Mouse (Mus musculus): ENCODE measurements around the gene Btbd16.

DNA sequence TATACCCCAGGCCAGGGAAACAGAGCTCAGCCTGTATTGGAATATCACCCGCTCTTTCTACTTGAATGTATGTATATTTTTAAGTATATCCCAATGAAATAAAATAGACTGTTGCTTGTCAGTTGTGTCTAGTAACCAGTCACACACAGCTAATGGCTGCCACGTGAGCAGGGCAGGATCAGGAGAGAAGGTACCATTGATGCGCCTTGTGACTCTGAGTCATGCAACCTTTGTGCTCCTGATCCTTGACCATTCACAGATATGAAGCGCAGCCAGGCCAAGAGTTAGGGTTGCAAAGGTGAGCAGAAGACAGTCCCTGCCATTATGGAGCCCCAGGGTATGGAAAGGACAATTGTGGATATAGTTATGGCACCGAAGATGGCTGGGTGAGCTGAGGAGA lies 57.7 kb downstream of the Btbd16 start:
- no peak for TF ChIP-seq CTCF (conservative IDR thresholded peaks at IDR 0.05; ENCODE audit: insufficient read depth, insufficient read length, low read depth, low read length)
- TF ChIP-seq POLR2A (IDR thresholded peaks at IDR 0.05; ENCODE audit: low read depth, low read length) = no peak

Measured in kidney, adult 2 months (tissue).